Mouse (Mus musculus): ENCODE results near the gene Dffb.

- TF ChIP-seq CTCF (IDR thresholded peaks at IDR 0.05; ENCODE audit: low read depth, low read length) (no peak), POLR2A (IDR thresholded peaks at IDR 0.05; ENCODE audit: extremely low read depth, insufficient read depth, low read length) (no peak)
Observed at GRCm38 (mm10) chr4:154006264-154006663, 31.3 kb upstream of the Dffb start.

Measured in liver, adult 2 months (tissue).